Mouse (Mus musculus) embryonic fibroblast, embryonic 13.5 days (primary cell): ENCODE results near the gene Dlx1. TPM values are rescaled to one million over a fixed set of nuclear protein-coding genes. Genes with fewer than 3 reads are reported as not detected.
A peak's percentile ranks its signal among the peaks of the same experiment; 100 is the strongest.

Source experiments
- H3K27ac ChIP-seq: 2 replicates; pipeline ENCODE4 v1.5.1; 2012; ENCODE audit warnings: low read length, control low read depth, inconsistent platforms; ENCODE audit not compliant: insufficient read depth
- H3K4me1 ChIP-seq: 2 replicates; pipeline ENCODE4 v1.6.1; 2011; ENCODE audit warnings: low read length; ENCODE audit not compliant: control insufficient read depth, insufficient read depth
- H3K4me3 ChIP-seq: 2 replicates; pipeline ENCODE4 v1.5.1; 2011; ENCODE audit warnings: mild to moderate bottlenecking, control low read depth, low read length; ENCODE audit not compliant: insufficient read depth
- CTCF ChIP-seq: IDR thresholded peaks from 2 replicates; pipeline ENCODE4 v1.5.1; 2011; ENCODE audit warnings: mild to moderate bottlenecking, control low read depth, low read length, moderate library complexity, borderline replicate concordance; ENCODE audit not compliant: insufficient read depth
- POLR2A ChIP-seq: IDR thresholded peaks from 2 replicates; pipeline ENCODE4 v1.6.1; 2011; ENCODE audit warnings: low read depth, mild to moderate bottlenecking, control low read depth, low read length, moderate library complexity
- polyA plus RNA-seq: library from polyadenylated mRNA; stranded (reverse); fragments of >200 nt; gene quantifications from 2 replicates; pipeline ENCODE4 v1.2.4, GENCODE M21; 2011; ENCODE audit warnings: low read depth; ENCODE audit not compliant: missing spikeins, insufficient read length

Gene Dlx1
- polyA plus RNA-seq, result 1.9 and 2.0 TPM in 2 replicates

GRCm38 (mm10) chr2:71528014-71528713 lies at the start of gene Dlx1:
Gene Dlx1, plus strand, starts transcription at chr2:71528113.
- Histone ChIP-seq H3K27ac (no peak within 1 kb of the TSS), H3K4me1 (no peaks in the 10 kb centered on the region), H3K4me3 (peak within 1 kb of the TSS; percentile 31)
- TF ChIP-seq POLR2A (no peak), CTCF (no peak)

GRCm38 (mm10) chr2:71479917-71480316 lies 48.0 kb upstream of the Dlx1 start:
- Histone ChIP-seq H3K4me3 (no peak overlapping the region), H3K27ac (no peak overlapping the region)

GRCm38 (mm10) chr2:71481825-71482224 lies 46.1 kb upstream of the Dlx1 start:
- no peak overlapping the region for H3K4me3 ChIP-seq
- no peak overlapping the region for H3K27ac ChIP-seq
- H3K4me1 ChIP-seq, result no peaks in the 10 kb centered on the region
- TF ChIP-seq POLR2A (no peak), CTCF (no peak)

More at GRCm38 (mm10) chr2:71479917-71480316, 48.0 kb upstream of the Dlx1 start:
- no peaks in the 10 kb centered on the region; the same call in 1 of the 2 replicates for H3K4me1 ChIP-seq
- no peak for TF ChIP-seq CTCF
- no peak for TF ChIP-seq POLR2A

- H3K4me1 ChIP-seq, result no peaks in the 10 kb centered on the region
- H3K27ac ChIP-seq, result no peak overlapping the region
- no peak for TF ChIP-seq POLR2A
- no peak for TF ChIP-seq CTCF
- no peak overlapping the region for H3K4me3 ChIP-seq
Measured at GRCm38 (mm10) chr2:71483046-71483716, 44.7 kb upstream of the Dlx1 start.

- H3K4me1 ChIP-seq, result no peaks in the 10 kb centered on the region
- no peak for TF ChIP-seq CTCF
- no peak for TF ChIP-seq POLR2A
- no peak overlapping the region for H3K4me3 ChIP-seq
- no peak overlapping the region for H3K27ac ChIP-seq
Measured at GRCm38 (mm10) chr2:71483717-71484066, 44.2 kb upstream of the Dlx1 start.

GRCm38 (mm10) chr2:71491295-71491694 lies 36.6 kb upstream of the Dlx1 start:
- Histone ChIP-seq H3K4me3 (no peak overlapping the region), H3K27ac (no peak overlapping the region), H3K4me1 (peaks cover 4% of the 10 kb centered on the region; the same call in 1 of the 2 replicates)
- no peak for TF ChIP-seq CTCF
- TF ChIP-seq POLR2A, result no peak

GRCm38 (mm10) chr2:71493161-71493683 lies 34.7 kb upstream of the Dlx1 start:
- H3K4me3 ChIP-seq, result no peak overlapping the region
- TF ChIP-seq POLR2A, result no peak
- no peak for TF ChIP-seq CTCF
- H3K27ac ChIP-seq, result no peak overlapping the region
- peaks cover 4% of the 10 kb centered on the region; the same call in 1 of the 2 replicates for H3K4me1 ChIP-seq

- TF ChIP-seq POLR2A, result no peak
- no peak for TF ChIP-seq CTCF
- Histone ChIP-seq H3K4me1 (peaks cover 4% of the 10 kb centered on the region; the same call in 1 of the 2 replicates), H3K4me3 (no peak overlapping the region), H3K27ac (no peak overlapping the region)
Measured at GRCm38 (mm10) chr2:71494503-71494902, 33.4 kb upstream of the Dlx1 start.

- Histone ChIP-seq H3K4me3 (no peak overlapping the region), H3K4me1 (peaks cover 5% of the 10 kb centered on the region), H3K27ac (no peak overlapping the region)
- TF ChIP-seq POLR2A, result no peak
- TF ChIP-seq CTCF, result no peak
Measured at GRCm38 (mm10) chr2:71494971-71495370, 32.9 kb upstream of the Dlx1 start.

GRCm38 (mm10) chr2:71497175-71497574 lies 30.7 kb upstream of the Dlx1 start:
- TF ChIP-seq CTCF, result no peak
- TF ChIP-seq POLR2A, result no peak
- H3K27ac ChIP-seq, result no peak overlapping the region
- peaks cover 7% of the 10 kb centered on the region for H3K4me1 ChIP-seq
- H3K4me3 ChIP-seq, result no peak overlapping the region
